Mouse (Mus musculus): Measurements from ENCODE around the gene Oxtr.

Oxtr gene

GRCm38 (mm10) chr6:112488821-112489180 lies 942 bp downstream of the Oxtr start:
- DNase-seq (ENCODE audit: low spot score in 2 of 2) = no peak

GRCm38 (mm10) chr6:112487993-112488392 lies 1.8 kb downstream of the Oxtr start:
- no peak for DNase-seq (ENCODE audit: low spot score in 2 of 2)

- peak in 1 of 2 experiments; percentile 64 for DNase-seq (ENCODE audit: low spot score in 2 of 2)
Measured at GRCm38 (mm10) chr6:112484316-112484715, 5.4 kb downstream of the Oxtr start.

- DNase-seq (ENCODE audit: low spot score in 2 of 2) = no peak
Measured at GRCm38 (mm10) chr6:112479861-112480260, 9.9 kb downstream of the Oxtr start.

GRCm38 (mm10) chr6:112471644-112472043 lies 18.1 kb downstream of the Oxtr start:
- DNase-seq (ENCODE audit: low spot score in 2 of 2) = no peak

- DNase-seq (ENCODE audit: low spot score in 2 of 2) = no peak
Measured at GRCm38 (mm10) chr6:112466001-112466400, 23.7 kb downstream of the Oxtr start.

GRCm38 (mm10) chr6:112465441-112465840 lies 24.3 kb downstream of the Oxtr start:
- DNase-seq (ENCODE audit: low spot score in 2 of 2) = no peak

GRCm38 (mm10) chr6:112463331-112463730 lies 26.4 kb downstream of the Oxtr start:
- DNase-seq (ENCODE audit: low spot score in 2 of 2) = no peak

GRCm38 (mm10) chr6:112461459-112461858 lies 28.3 kb downstream of the Oxtr start:
- DNase-seq (ENCODE audit: low spot score in 2 of 2) = no peak

GRCm38 (mm10) chr6:112459341-112459749 lies 30.4 kb downstream of the Oxtr start, which contains the start of gene Cav3:
Gene Cav3 (plus strand): TSS chr6:112459505.
- peak in 1 of 2 experiments; percentile 36 for DNase-seq (ENCODE audit: low spot score in 2 of 2)

- DNase-seq (ENCODE audit: low spot score in 2 of 2) = no peak
Measured at GRCm38 (mm10) chr6:112445675-112446074, 44.1 kb downstream of the Oxtr start.

GRCm38 (mm10) chr6:112426018-112426732 lies 63.6 kb downstream of the Oxtr start:
- DNase-seq (ENCODE audit: low spot score in 2 of 2) = no peak

- DNase-seq (ENCODE audit: low spot score in 2 of 2) = no peak
Measured at GRCm38 (mm10) chr6:112423746-112424501, 65.8 kb downstream of the Oxtr start.
